Mouse (Mus musculus): ENCODE results near the gene Rfx2. TPM values are rescaled to one million over a fixed set of nuclear protein-coding genes. Genes with fewer than 3 reads are reported as not detected.

The Rfx2 gene
- polyA plus RNA-seq, 1 experiment = 4.4 TPM

DNA sequence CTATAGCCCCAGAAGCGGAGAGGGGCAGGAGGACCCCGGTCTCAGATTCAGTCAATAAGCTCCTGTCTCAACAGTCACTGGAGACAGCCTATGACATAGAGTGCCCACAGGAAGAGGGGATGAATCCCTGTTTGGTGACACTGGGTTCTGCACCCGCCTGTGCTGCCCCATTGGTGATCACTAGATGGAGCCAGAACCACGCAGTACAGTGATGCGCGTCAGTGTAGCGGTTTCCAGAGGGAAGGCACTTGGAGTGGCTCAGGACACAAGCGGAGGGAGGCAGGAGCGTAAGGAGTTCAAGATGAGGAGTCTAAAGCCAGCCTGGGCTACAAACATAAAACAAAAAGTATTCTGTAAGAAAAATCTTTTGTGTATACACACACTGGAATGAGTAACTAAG lies 22.3 kb downstream of the Rfx2 start:
- Histone ChIP-seq H3K4me2 (ENCODE audit: low read depth) (no peak overlapping the region), H3ac (ENCODE audit: control insufficient read depth, insufficient read length) (no peak overlapping the region), H3K79me2 (ENCODE audit: control insufficient read depth, insufficient read depth) (no peaks in the 10 kb centered on the region), H3K27me3 (ENCODE audit: control insufficient read depth, insufficient read depth, insufficient read length) (no peaks in the 10 kb centered on the region), H3K4me3 (no peak overlapping the region), H3K36me3 (ENCODE audit: control insufficient read depth, insufficient read depth) (no peaks in the 10 kb centered on the region)
- TF ChIP-seq POLR2AphosphoS2 (IDR thresholded peaks at IDR 0.05; ENCODE audit: insufficient read length, low read depth) = no peak
- TF ChIP-seq TCF12 (IDR thresholded peaks at IDR 0.05; ENCODE audit: insufficient read depth, poor library complexity, severe bottlenecking) = no peak
- no peak for TF ChIP-seq USF1 (IDR thresholded peaks at IDR 0.05; ENCODE audit: low read depth)
- TF ChIP-seq MAX (IDR thresholded peaks at IDR 0.05; ENCODE audit: low read depth) = no peak
- TF ChIP-seq POLR2A (IDR thresholded peaks at IDR 0.05; ENCODE audit: insufficient read length, low read depth) = no peak
- no peak for TF ChIP-seq REST (IDR thresholded peaks at IDR 0.05; ENCODE audit: insufficient read depth, insufficient read length)
- TF ChIP-seq E2F4 (IDR thresholded peaks at IDR 0.05; ENCODE audit: insufficient read depth) = no peak
- TF ChIP-seq MYOD1 (IDR thresholded peaks at IDR 0.05; ENCODE audit: control insufficient read depth in 1 of 3, insufficient read length in 2 of 3, low read depth in 2 of 3) = no peak
- no peak for TF ChIP-seq CEBPB (IDR thresholded peaks at IDR 0.05; ENCODE audit: insufficient read depth, poor library complexity, severe bottlenecking)

DNA sequence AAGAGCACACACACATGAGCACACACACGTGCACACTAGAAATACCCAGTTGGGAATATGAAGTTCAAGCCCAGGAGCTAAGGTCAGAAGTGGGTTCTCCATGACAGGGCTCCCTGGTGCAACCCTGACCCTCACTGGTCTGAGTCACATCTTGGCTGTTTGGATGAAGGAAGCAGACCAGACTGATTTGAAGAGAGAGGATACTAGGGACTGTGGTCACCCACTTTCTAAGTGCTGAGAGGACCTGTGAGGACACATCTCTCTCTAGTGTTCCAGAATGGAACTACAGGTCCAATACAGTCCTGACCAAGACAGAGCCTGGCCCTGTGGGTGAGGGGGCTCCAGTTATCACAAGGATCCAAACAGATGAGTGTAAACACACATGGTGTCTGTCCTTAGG lies 25.0 kb downstream of the Rfx2 start:
- H3K36me3 ChIP-seq (ENCODE audit: control insufficient read depth, insufficient read depth) = no peaks in the 10 kb centered on the region
- H3K4me2 ChIP-seq (ENCODE audit: low read depth) = no peak overlapping the region
- TF ChIP-seq SRF (IDR thresholded peaks at IDR 0.05; ENCODE audit: control insufficient read depth, insufficient read length, low read depth) (no peak), TCF3 (IDR thresholded peaks at IDR 0.05; ENCODE audit: insufficient read length, low read depth) (no peak), CEBPB (IDR thresholded peaks at IDR 0.05; ENCODE audit: insufficient read depth, poor library complexity, severe bottlenecking) (no peak), MAX (IDR thresholded peaks at IDR 0.05; ENCODE audit: low read depth) (no peak), E2F4 (IDR thresholded peaks at IDR 0.05; ENCODE audit: insufficient read depth) (no peak), REST (IDR thresholded peaks at IDR 0.05; ENCODE audit: insufficient read depth, insufficient read length) (no peak), MYOG (IDR thresholded peaks at IDR 0.05; ENCODE audit: control insufficient read depth in 1 of 3, insufficient read depth in 1 of 3, insufficient read length in 2 of 3, low read depth in 2 of 3) (no peak)
- no peaks in the 10 kb centered on the region for H3K27me3 ChIP-seq (ENCODE audit: control insufficient read depth, insufficient read depth, insufficient read length)
- H3K79me2 ChIP-seq (ENCODE audit: control insufficient read depth, insufficient read depth) = no peaks in the 10 kb centered on the region
- H3ac ChIP-seq (ENCODE audit: control insufficient read depth, insufficient read length) = no peak overlapping the region
- no peak overlapping the region for H3K4me3 ChIP-seq

DNA sequence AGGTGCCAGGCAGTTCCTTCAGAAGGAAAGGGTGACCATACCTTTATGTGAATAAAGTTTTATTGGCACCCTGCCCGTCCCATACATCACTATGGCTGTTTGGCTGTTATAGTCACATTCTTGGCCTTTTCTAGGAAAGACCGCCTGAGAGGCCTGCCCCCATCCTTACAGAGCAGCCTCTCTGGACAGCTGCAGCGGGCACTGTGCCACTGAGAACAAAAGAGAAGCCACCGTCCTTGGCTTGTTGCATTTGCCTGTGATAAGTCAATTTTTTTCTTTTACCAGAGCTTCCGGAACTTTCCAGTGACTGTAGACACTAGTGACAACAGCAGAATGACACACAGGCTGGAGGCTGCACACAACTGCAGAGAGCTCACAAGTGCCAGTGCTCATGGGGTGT lies 25.9 kb downstream of the Rfx2 start:
- Histone ChIP-seq H3K79me2 (ENCODE audit: control insufficient read depth, insufficient read depth) (no peaks in the 10 kb centered on the region), H3K4me2 (ENCODE audit: low read depth) (no peak overlapping the region), H3ac (ENCODE audit: control insufficient read depth, insufficient read length) (no peak overlapping the region), H3K27me3 (ENCODE audit: control insufficient read depth, insufficient read depth, insufficient read length) (no peaks in the 10 kb centered on the region), H3K36me3 (ENCODE audit: control insufficient read depth, insufficient read depth) (no peaks in the 10 kb centered on the region), H3K4me3 (no peak overlapping the region)
- no peak for TF ChIP-seq CEBPB (IDR thresholded peaks at IDR 0.05; ENCODE audit: insufficient read depth, poor library complexity, severe bottlenecking)
- TF ChIP-seq E2F4 (IDR thresholded peaks at IDR 0.05; ENCODE audit: insufficient read depth) = no peak
- no peak for TF ChIP-seq MAX (IDR thresholded peaks at IDR 0.05; ENCODE audit: low read depth)
- TF ChIP-seq POLR2A (IDR thresholded peaks at IDR 0.05; ENCODE audit: insufficient read length, low read depth) = no peak
- TF ChIP-seq MYOD1 (IDR thresholded peaks at IDR 0.05; ENCODE audit: control insufficient read depth in 1 of 3, insufficient read length in 2 of 3, low read depth in 2 of 3) = no peak
- no peak for TF ChIP-seq POLR2AphosphoS2 (IDR thresholded peaks at IDR 0.05; ENCODE audit: insufficient read length, low read depth)
- no peak for TF ChIP-seq MYOG (IDR thresholded peaks at IDR 0.05; ENCODE audit: control insufficient read depth in 1 of 3, insufficient read depth in 1 of 3, insufficient read length in 2 of 3, low read depth in 2 of 3)
- no peak for TF ChIP-seq USF1 (IDR thresholded peaks at IDR 0.05; ENCODE audit: low read depth)
- TF ChIP-seq SRF (IDR thresholded peaks at IDR 0.05; ENCODE audit: control insufficient read depth, insufficient read length, low read depth) = no peak
- TF ChIP-seq TCF3 (IDR thresholded peaks at IDR 0.05; ENCODE audit: insufficient read length, low read depth) = no peak
- no peak for TF ChIP-seq TCF12 (IDR thresholded peaks at IDR 0.05; ENCODE audit: insufficient read depth, poor library complexity, severe bottlenecking)

DNA sequence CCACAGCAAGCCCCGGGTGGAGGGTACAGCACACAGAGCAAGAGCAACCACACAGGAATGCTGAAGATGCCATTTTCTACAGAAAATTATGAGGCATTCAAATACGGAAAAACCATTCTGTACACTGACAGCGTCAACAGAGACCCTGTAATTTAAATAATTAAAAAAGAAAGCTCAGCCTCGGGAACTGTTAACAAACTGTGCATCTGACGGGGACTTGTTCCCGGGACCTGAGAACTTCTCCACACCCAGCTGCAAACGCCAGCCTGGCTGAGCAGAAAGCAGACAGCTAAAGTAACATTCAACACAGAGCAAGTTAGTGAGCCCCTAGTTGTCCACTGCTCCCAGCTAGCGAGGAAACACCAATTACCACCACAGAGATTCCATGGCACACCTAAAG lies 28.7 kb downstream of the Rfx2 start:
- Histone ChIP-seq H3K4me2 (ENCODE audit: low read depth) (no peak overlapping the region), H3ac (ENCODE audit: control insufficient read depth, insufficient read length) (no peak overlapping the region), H3K27me3 (ENCODE audit: control insufficient read depth, insufficient read depth, insufficient read length) (no peaks in the 10 kb centered on the region), H3K4me3 (no peak overlapping the region), H3K36me3 (ENCODE audit: control insufficient read depth, insufficient read depth) (no peaks in the 10 kb centered on the region), H3K79me2 (ENCODE audit: control insufficient read depth, insufficient read depth) (no peaks in the 10 kb centered on the region)
- TF ChIP-seq REST (IDR thresholded peaks at IDR 0.05; ENCODE audit: insufficient read depth, insufficient read length) = no peak
- TF ChIP-seq MAX (IDR thresholded peaks at IDR 0.05; ENCODE audit: low read depth) = no peak
- TF ChIP-seq TCF12 (IDR thresholded peaks at IDR 0.05; ENCODE audit: insufficient read depth, poor library complexity, severe bottlenecking) = no peak
- TF ChIP-seq MYOG (IDR thresholded peaks at IDR 0.05; ENCODE audit: control insufficient read depth in 1 of 3, insufficient read depth in 1 of 3, insufficient read length in 2 of 3, low read depth in 2 of 3) = no peak
- no peak for TF ChIP-seq SRF (IDR thresholded peaks at IDR 0.05; ENCODE audit: control insufficient read depth, insufficient read length, low read depth)
- no peak for TF ChIP-seq TCF3 (IDR thresholded peaks at IDR 0.05; ENCODE audit: insufficient read length, low read depth)
- TF ChIP-seq USF1 (IDR thresholded peaks at IDR 0.05; ENCODE audit: low read depth) = no peak
- TF ChIP-seq CEBPB (IDR thresholded peaks at IDR 0.05; ENCODE audit: insufficient read depth, poor library complexity, severe bottlenecking) = no peak
- TF ChIP-seq POLR2A (IDR thresholded peaks at IDR 0.05; ENCODE audit: insufficient read length, low read depth) = no peak

DNA sequence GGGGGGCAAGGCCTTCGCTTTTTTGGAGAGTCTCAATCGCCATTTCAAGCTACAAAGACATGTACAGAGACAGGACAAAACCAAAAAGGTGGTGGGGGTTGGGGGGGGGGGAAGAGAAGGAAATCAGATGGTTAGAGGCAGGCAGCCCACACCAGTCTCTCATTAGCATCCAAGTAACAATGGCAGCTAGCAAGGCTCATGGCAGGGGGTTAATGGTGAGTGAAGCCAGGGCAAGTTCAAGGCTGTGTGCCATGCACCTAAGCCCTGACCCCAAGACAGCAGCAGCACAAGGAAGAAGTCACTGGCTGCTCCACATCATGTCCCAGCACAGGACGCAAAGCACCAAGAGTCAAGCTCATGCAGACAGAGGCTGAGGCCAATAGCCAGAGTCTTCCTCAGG lies 31.5 kb downstream of the Rfx2 start:
- Histone ChIP-seq H3K27me3 (ENCODE audit: control insufficient read depth, insufficient read depth, insufficient read length) (no peaks in the 10 kb centered on the region), H3K79me2 (ENCODE audit: control insufficient read depth, insufficient read depth) (no peaks in the 10 kb centered on the region), H3K4me3 (no peak overlapping the region), H3K4me2 (ENCODE audit: low read depth) (no peak overlapping the region), H3ac (ENCODE audit: control insufficient read depth, insufficient read length) (no peak overlapping the region), H3K36me3 (ENCODE audit: control insufficient read depth, insufficient read depth) (no peaks in the 10 kb centered on the region)
- TF ChIP-seq MYOG (IDR thresholded peaks at IDR 0.05; ENCODE audit: control insufficient read depth in 1 of 3, insufficient read depth in 1 of 3, insufficient read length in 2 of 3, low read depth in 2 of 3) = no peak
- no peak for TF ChIP-seq MYOD1 (IDR thresholded peaks at IDR 0.05; ENCODE audit: control insufficient read depth in 1 of 3, insufficient read length in 2 of 3, low read depth in 2 of 3)
- TF ChIP-seq TCF3 (IDR thresholded peaks at IDR 0.05; ENCODE audit: insufficient read length, low read depth) = no peak
- TF ChIP-seq POLR2AphosphoS2 (IDR thresholded peaks at IDR 0.05; ENCODE audit: insufficient read length, low read depth) = no peak
- no peak for TF ChIP-seq USF1 (IDR thresholded peaks at IDR 0.05; ENCODE audit: low read depth)
- no peak for TF ChIP-seq TCF12 (IDR thresholded peaks at IDR 0.05; ENCODE audit: insufficient read depth, poor library complexity, severe bottlenecking)
- no peak for TF ChIP-seq E2F4 (IDR thresholded peaks at IDR 0.05; ENCODE audit: insufficient read depth)
- no peak for TF ChIP-seq REST (IDR thresholded peaks at IDR 0.05; ENCODE audit: insufficient read depth, insufficient read length)
- no peak for TF ChIP-seq POLR2A (IDR thresholded peaks at IDR 0.05; ENCODE audit: insufficient read length, low read depth)

All from myocyte (in vitro differentiated cells).